Mouse (Mus musculus) stomach, postnatal 0 days (tissue): ENCODE results near the gene Gm17402. TPM values are rescaled to one million over a fixed set of nuclear protein-coding genes. Genes with fewer than 3 reads are reported as not detected.
A peak's percentile ranks its signal among the peaks of the same experiment; 100 is the strongest.

Source experiments
- ATAC-seq: fragments of 200-750 bp; cut with Nextera tagmentation; 2 replicates; pipeline ENCODE4 v1.8.0; 2017; ENCODE audit not compliant: low FRiP score, low TSS enrichment
- DNase-seq: peaks from one replicate; pipeline ENCODE4 v3.0.0-alpha.2; 2016; ENCODE audit warnings: low spot score
- H3K27ac ChIP-seq: fragments of 300-500 bp; sonication (generic); replicated peaks from 2 replicates; pipeline ENCODE4 v1.5.1; 2014; ENCODE audit warnings: mild to moderate bottlenecking, control low read depth
- H3K27me3 ChIP-seq: fragments of 300-500 bp; sonication (generic); 2 replicates; pipeline ENCODE4 v1.6.1; 2014; ENCODE audit warnings: low read length; ENCODE audit not compliant: control insufficient read depth, insufficient read depth
- H3K36me3 ChIP-seq: fragments of 300-500 bp; sonication (generic); 2 replicates; pipeline ENCODE4 v1.6.1; 2014; ENCODE audit warnings: low read length, mixed read lengths; ENCODE audit not compliant: control insufficient read depth, insufficient read depth
- H3K4me1 ChIP-seq: fragments of 300-500 bp; sonication (generic); replicated peaks from 2 replicates; pipeline ENCODE4 v1.6.1; 2014; ENCODE audit warnings: antibody characterized with exemption; ENCODE audit not compliant: control insufficient read depth, insufficient read depth
- H3K4me2 ChIP-seq: fragments of 300-500 bp; sonication (generic); replicated peaks from 2 replicates; pipeline ENCODE4 v1.6.1; 2014; ENCODE audit warnings: low read depth, mild to moderate bottlenecking, control low read depth, moderate library complexity
- H3K4me3 ChIP-seq: fragments of 300-500 bp; sonication (generic); 2 replicates; pipeline ENCODE4 v1.5.1; 2014; ENCODE audit warnings: low read depth, low read length, control low read depth
- H3K9ac ChIP-seq: fragments of 300-500 bp; sonication (generic); 2 replicates; pipeline ENCODE4 v1.6.1; 2014; ENCODE audit warnings: mild to moderate bottlenecking, low read length, control low read depth, mixed read lengths
- H3K9me3 ChIP-seq: fragments of 300-500 bp; sonication (generic); 2 replicates; pipeline ENCODE4 v1.6.1; 2016; ENCODE audit warnings: low read length; ENCODE audit not compliant: control insufficient read depth
- CTCF ChIP-seq: IDR thresholded peaks from 2 replicates; pipeline ENCODE4 v1.5.1; 2016; ENCODE audit warnings: antibody characterized with exemption, low read depth, mild to moderate bottlenecking, moderate library complexity
- EP300 ChIP-seq: optimal IDR thresholded peaks from 2 replicates; pipeline ENCODE3; 2016; ENCODE audit warnings: antibody characterized with exemption
- WGBS: fragments of 180-500 bp; shearing (Covaris S2); extraction: QIAGEN DNeasy Blood & Tissue Kit; methylation state at CpG from one replicate; pipeline ENCODE4 v1.1.7; 2014; 5-methylcytosine and 5-hydroxymethylcytosine counted together
- polyA plus RNA-seq: library from polyadenylated mRNA; unstranded; fragments of >200 nt; fragmentation: Nextera tagmentation; extraction: Ambion mirVana; gene quantifications from 2 replicates; pipeline ENCODE4 v1.2.1, GENCODE M21; 2015

The Gm17402 gene
- not detected in 2 replicates for polyA plus RNA-seq

- Histone ChIP-seq H3K27me3 (no peaks in the 10 kb centered on the region), H3K9ac (no peak within 1 kb of the TSS; the same call in 1 of the 2 replicates), H3K36me3 (no peaks in the 10 kb centered on the region), H3K27ac (no peak within 1 kb of the TSS), H3K4me2 (peak within 1 kb of the TSS; percentile 67), H3K4me1 (no peaks in the 10 kb centered on the region), H3K4me3 (peak within 1 kb of the TSS; percentile 38), H3K9me3 (no peaks in the 10 kb centered on the region)
- 27% methylated on average over 3 of the region's 3 CpGs for WGBS
- ATAC-seq, result no peak
- no peak for TF ChIP-seq EP300
- TF ChIP-seq CTCF, result no peak
- no peak for DNase-seq
Observed at GRCm38 (mm10) chr3:67375063-67375462, at the start of gene Gm17402. TSS of gene Gm17402 (minus strand) at chr3:67375163.

DNA sequence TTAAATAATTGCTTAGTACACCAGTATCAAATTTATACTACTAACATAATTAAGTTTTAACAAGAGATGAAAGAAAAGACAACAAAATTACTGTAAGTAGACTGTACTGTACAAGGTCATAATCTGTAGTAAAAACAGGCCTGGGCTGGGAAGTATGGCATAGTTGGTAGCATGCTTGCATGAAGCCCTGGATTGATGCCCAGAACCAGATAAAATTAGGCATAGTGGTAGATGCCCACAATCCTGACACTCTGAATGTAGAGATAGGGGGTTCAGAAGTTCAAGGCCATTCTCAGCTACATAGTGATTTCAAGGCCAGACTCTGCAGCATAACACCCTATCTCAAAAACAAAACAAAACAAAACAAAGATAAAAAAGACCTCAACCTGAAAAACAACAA lies 3.3 kb upstream of the Gm17402 start:
- no peaks in the 10 kb centered on the region for H3K4me1 ChIP-seq
- no peak overlapping the region for H3K4me3 ChIP-seq
- TF ChIP-seq EP300 (no peak), CTCF (no peak)
- H3K9me3 ChIP-seq, result no peaks in the 10 kb centered on the region
- H3K4me2 ChIP-seq, result no peak overlapping the region
- H3K9ac ChIP-seq, result no peak overlapping the region
- DNase-seq, result no peak
- H3K36me3 ChIP-seq, result no peaks in the 10 kb centered on the region
- H3K27me3 ChIP-seq, result no peaks in the 10 kb centered on the region
- H3K27ac ChIP-seq, result no peak overlapping the region
- ATAC-seq, result no peak

GRCm38 (mm10) chr3:67374360-67374778 lies 594 bp downstream of the Gm17402 start:
- Histone ChIP-seq H3K4me2 (peak overlapping the region; percentile 67), H3K27ac (no peak overlapping the region), H3K4me1 (no peaks in the 10 kb centered on the region), H3K36me3 (no peaks in the 10 kb centered on the region), H3K9ac (no peak overlapping the region; the same call in 1 of the 2 replicates), H3K4me3 (peak overlapping the region; percentile 38), H3K27me3 (no peaks in the 10 kb centered on the region), H3K9me3 (no peaks in the 10 kb centered on the region)
- ATAC-seq (0 out of 2 replicates have a peak, but pooled peaks have one; percentile 29), DNase-seq (no peak)
- TF ChIP-seq EP300 (no peak), CTCF (no peak)
- WGBS, result 38% methylated on average over 7 of the region's 7 CpGs

DNA sequence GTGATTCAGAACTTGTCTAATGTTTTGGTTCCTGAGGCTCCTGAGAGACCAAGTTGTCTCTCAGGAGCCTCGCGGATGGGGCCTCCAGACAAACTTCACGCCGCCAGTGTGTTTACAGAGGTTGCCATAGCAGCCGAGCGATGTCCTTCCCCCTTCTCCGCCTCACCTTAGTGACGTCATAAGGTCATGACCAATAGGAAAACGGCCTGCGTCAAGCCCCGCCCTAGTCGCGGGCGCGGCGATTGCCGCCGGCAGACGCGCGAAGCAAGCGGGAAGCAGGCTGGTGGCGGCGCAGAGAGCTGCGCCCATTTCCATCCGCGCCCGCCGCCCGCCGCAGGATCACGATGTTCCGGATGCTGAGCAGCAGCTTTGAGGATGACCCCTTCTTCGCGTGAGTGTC lies 1.1 kb downstream of the Gm17402 start, which contains the start of gene Mlf1:
Gene Mlf1, plus strand, starts transcription at position 226 of the 400 bp plus-strand sequence.
- Histone ChIP-seq H3K4me1 (no peaks in the 10 kb centered on the region), H3K27me3 (no peaks in the 10 kb centered on the region), H3K27ac (no peak within 1 kb of the TSS), H3K9me3 (no peaks in the 10 kb centered on the region), H3K9ac (no peak within 1 kb of the TSS; the same call in 1 of the 2 replicates), H3K4me3 (peak within 1 kb of the TSS; percentile 38), H3K36me3 (no peaks in the 10 kb centered on the region), H3K4me2 (peak within 1 kb of the TSS; percentile 67)
- DNase-seq (peak; percentile 87), ATAC-seq (peak; percentile 97)
- WGBS, result under 1% methylated on average over 31 of the region's 35 CpGs
- TF ChIP-seq CTCF, result no peak
- no peak for TF ChIP-seq EP300

DNA sequence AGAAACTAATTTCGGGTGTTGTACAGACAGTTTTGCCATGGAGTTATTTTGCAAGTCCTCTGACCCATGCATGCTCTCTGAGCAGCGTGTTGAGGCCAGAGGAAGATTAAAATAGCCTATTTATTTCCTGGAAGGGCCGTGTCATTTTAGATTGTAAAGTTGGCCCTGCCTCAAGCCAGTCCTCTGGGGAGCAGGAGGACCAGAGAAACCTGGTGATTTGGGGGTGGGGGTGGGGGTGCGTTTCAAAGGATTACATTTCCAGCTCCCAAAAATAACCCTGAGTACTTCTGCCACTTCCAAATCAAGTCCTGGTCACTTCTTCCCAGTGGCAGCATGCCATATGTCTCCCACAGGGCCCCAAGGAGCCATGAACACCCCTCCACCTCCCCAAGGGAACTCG lies 2.2 kb downstream of the Gm17402 start:
- H3K4me1 ChIP-seq, result no peaks in the 10 kb centered on the region
- H3K36me3 ChIP-seq, result no peaks in the 10 kb centered on the region
- 44% methylated on average over 5 of the region's 5 CpGs for WGBS
- no peaks in the 10 kb centered on the region for H3K27me3 ChIP-seq
- H3K4me2 ChIP-seq, result no peak overlapping the region
- no peak overlapping the region for H3K9ac ChIP-seq
- H3K27ac ChIP-seq, result no peak overlapping the region
- DNase-seq, result no peak
- no peak for ATAC-seq
- no peak overlapping the region for H3K4me3 ChIP-seq
- H3K9me3 ChIP-seq, result no peaks in the 10 kb centered on the region
- TF ChIP-seq EP300 (no peak), CTCF (no peak)

GRCm38 (mm10) chr3:67372194-67372593 lies 2.8 kb downstream of the Gm17402 start:
- WGBS, result 65% methylated on average over 4 of the region's 4 CpGs
- Histone ChIP-seq H3K4me2 (no peak overlapping the region), H3K36me3 (no peaks in the 10 kb centered on the region), H3K4me3 (no peak overlapping the region), H3K4me1 (no peaks in the 10 kb centered on the region), H3K9me3 (no peaks in the 10 kb centered on the region), H3K27me3 (no peaks in the 10 kb centered on the region), H3K9ac (no peak overlapping the region), H3K27ac (no peak overlapping the region)
- no peak for TF ChIP-seq EP300
- TF ChIP-seq CTCF, result no peak
- DNase-seq (no peak), ATAC-seq (no peak)
